Mouse (Mus musculus): Measurements from ENCODE around the gene Txnrd2. TPM values are rescaled to one million over a fixed set of nuclear protein-coding genes. Genes with fewer than 3 reads are reported as not detected.

Gene Txnrd2
- polyA plus RNA-seq, 1 experiment = not detected

- Histone ChIP-seq H3K4me3 (ENCODE audit: insufficient read depth, low read depth, low read length) (no peak overlapping the region), H3K4me1 (ENCODE audit: control insufficient read depth, insufficient read depth, low read length) (peaks cover 21% of the 10 kb centered on the region), H3K27ac (ENCODE audit: insufficient read depth, low read depth, low read length) (no peak overlapping the region)
- WGBS = 42% methylated on average over 9 of the region's 9 CpGs
- TF ChIP-seq CTCF (IDR thresholded peaks at IDR 0.05; ENCODE audit: insufficient read depth, low read depth, low read length) (no peak), POLR2A (IDR thresholded peaks at IDR 0.05; ENCODE audit: insufficient read depth, low read depth, low read length) (no peak)
Measured at GRCm38 (mm10) chr16:18400028-18400427, 26.2 kb upstream of the Txnrd2 start.

GRCm38 (mm10) chr16:18400472-18401216 is 25.5 kb upstream of the Txnrd2 start:
- Histone ChIP-seq H3K4me3 (ENCODE audit: insufficient read depth, low read depth, low read length) (no peak overlapping the region), H3K4me1 (ENCODE audit: control insufficient read depth, insufficient read depth, low read length) (peaks cover 20% of the 10 kb centered on the region), H3K27ac (ENCODE audit: insufficient read depth, low read depth, low read length) (no peak overlapping the region)
- WGBS = 45% methylated on average over 7 of the region's 7 CpGs
- no peak for TF ChIP-seq CTCF (IDR thresholded peaks at IDR 0.05; ENCODE audit: insufficient read depth, low read depth, low read length)
- TF ChIP-seq POLR2A (IDR thresholded peaks at IDR 0.05; ENCODE audit: insufficient read depth, low read depth, low read length) = no peak

- WGBS = 94% methylated on average over 12 of the region's 12 CpGs
- TF ChIP-seq CTCF (IDR thresholded peaks at IDR 0.05; ENCODE audit: insufficient read depth, low read depth, low read length) = no peak
- H3K27ac ChIP-seq (ENCODE audit: insufficient read depth, low read depth, low read length) = no peak overlapping the region
- peaks cover 28% of the 10 kb centered on the region for H3K4me1 ChIP-seq (ENCODE audit: control insufficient read depth, insufficient read depth, low read length)
- H3K4me3 ChIP-seq (ENCODE audit: insufficient read depth, low read depth, low read length) = no peak overlapping the region
Measured at GRCm38 (mm10) chr16:18403285-18403684, 22.9 kb upstream of the Txnrd2 start.

GRCm38 (mm10) chr16:18405091-18405854 is 20.9 kb upstream of the Txnrd2 start:
- no peak overlapping the region for H3K27ac ChIP-seq (ENCODE audit: insufficient read depth, low read depth, low read length)
- H3K4me1 ChIP-seq (ENCODE audit: control insufficient read depth, insufficient read depth, low read length) = peaks cover 27% of the 10 kb centered on the region
- TF ChIP-seq CTCF (IDR thresholded peaks at IDR 0.05; ENCODE audit: insufficient read depth, low read depth, low read length) (no peak), POLR2A (IDR thresholded peaks at IDR 0.05; ENCODE audit: insufficient read depth, low read depth, low read length) (no peak)
- H3K4me3 ChIP-seq (ENCODE audit: insufficient read depth, low read depth, low read length) = no peak overlapping the region
- WGBS = 78% methylated on average over 13 of the region's 13 CpGs

- no peak overlapping the region for H3K27ac ChIP-seq (ENCODE audit: insufficient read depth, low read depth, low read length)
- 60% methylated on average over 2 of the region's 2 CpGs for WGBS
- no peak for TF ChIP-seq POLR2A (IDR thresholded peaks at IDR 0.05; ENCODE audit: insufficient read depth, low read depth, low read length)
- TF ChIP-seq CTCF (IDR thresholded peaks at IDR 0.05; ENCODE audit: insufficient read depth, low read depth, low read length) = no peak
- no peak overlapping the region for H3K4me3 ChIP-seq (ENCODE audit: insufficient read depth, low read depth, low read length)
- peaks cover 26% of the 10 kb centered on the region for H3K4me1 ChIP-seq (ENCODE audit: control insufficient read depth, insufficient read depth, low read length)
Measured at GRCm38 (mm10) chr16:18405876-18406275, 20.3 kb upstream of the Txnrd2 start.

- WGBS = 15% methylated on average over 2 of the region's 2 CpGs
- Histone ChIP-seq H3K4me1 (ENCODE audit: control insufficient read depth, insufficient read depth, low read length) (peaks cover 30% of the 10 kb centered on the region), H3K27ac (ENCODE audit: insufficient read depth, low read depth, low read length) (no peak overlapping the region), H3K4me3 (ENCODE audit: insufficient read depth, low read depth, low read length) (no peak overlapping the region)
- peak; percentile 62 for TF ChIP-seq CTCF (IDR thresholded peaks at IDR 0.05; ENCODE audit: insufficient read depth, low read depth, low read length)
- TF ChIP-seq POLR2A (IDR thresholded peaks at IDR 0.05; ENCODE audit: insufficient read depth, low read depth, low read length) = no peak
Measured at GRCm38 (mm10) chr16:18406293-18406692, 19.9 kb upstream of the Txnrd2 start.

GRCm38 (mm10) chr16:18407912-18408311 is 18.3 kb upstream of the Txnrd2 start:
- H3K4me1 ChIP-seq (ENCODE audit: control insufficient read depth, insufficient read depth, low read length) = peaks cover 38% of the 10 kb centered on the region
- H3K27ac ChIP-seq (ENCODE audit: insufficient read depth, low read depth, low read length) = no peak overlapping the region
- TF ChIP-seq POLR2A (IDR thresholded peaks at IDR 0.05; ENCODE audit: insufficient read depth, low read depth, low read length) (no peak), CTCF (IDR thresholded peaks at IDR 0.05; ENCODE audit: insufficient read depth, low read depth, low read length) (no peak)
- no peak overlapping the region for H3K4me3 ChIP-seq (ENCODE audit: insufficient read depth, low read depth, low read length)
- WGBS = 58% methylated on average over 7 of the region's 7 CpGs

GRCm38 (mm10) chr16:18409776-18410175 is 16.4 kb upstream of the Txnrd2 start:
- Histone ChIP-seq H3K4me3 (ENCODE audit: insufficient read depth, low read depth, low read length) (no peak overlapping the region), H3K27ac (ENCODE audit: insufficient read depth, low read depth, low read length) (no peak overlapping the region), H3K4me1 (ENCODE audit: control insufficient read depth, insufficient read depth, low read length) (peaks cover 38% of the 10 kb centered on the region)
- 55% methylated on average over 4 of the region's 4 CpGs for WGBS
- TF ChIP-seq CTCF (IDR thresholded peaks at IDR 0.05; ENCODE audit: insufficient read depth, low read depth, low read length) = no peak
- no peak for TF ChIP-seq POLR2A (IDR thresholded peaks at IDR 0.05; ENCODE audit: insufficient read depth, low read depth, low read length)

GRCm38 (mm10) chr16:18410418-18410817 is 15.8 kb upstream of the Txnrd2 start:
- TF ChIP-seq POLR2A (IDR thresholded peaks at IDR 0.05; ENCODE audit: insufficient read depth, low read depth, low read length) (no peak), CTCF (IDR thresholded peaks at IDR 0.05; ENCODE audit: insufficient read depth, low read depth, low read length) (no peak)
- no peak overlapping the region for H3K27ac ChIP-seq (ENCODE audit: insufficient read depth, low read depth, low read length)
- WGBS = 88% methylated on average over 5 of the region's 5 CpGs
- no peak overlapping the region for H3K4me3 ChIP-seq (ENCODE audit: insufficient read depth, low read depth, low read length)
- peaks cover 38% of the 10 kb centered on the region for H3K4me1 ChIP-seq (ENCODE audit: control insufficient read depth, insufficient read depth, low read length)

All from olfactory bulb, adult 2 months (tissue).